Mouse (Mus musculus): ENCODE measurements at regions not wholly inside any gene's neighbourhood (a gene's known extent, or its start where the extent isn't known, plus 50 kb on each side); places are given as distances from the start of the nearest gene placed in this dataset.

DNA sequence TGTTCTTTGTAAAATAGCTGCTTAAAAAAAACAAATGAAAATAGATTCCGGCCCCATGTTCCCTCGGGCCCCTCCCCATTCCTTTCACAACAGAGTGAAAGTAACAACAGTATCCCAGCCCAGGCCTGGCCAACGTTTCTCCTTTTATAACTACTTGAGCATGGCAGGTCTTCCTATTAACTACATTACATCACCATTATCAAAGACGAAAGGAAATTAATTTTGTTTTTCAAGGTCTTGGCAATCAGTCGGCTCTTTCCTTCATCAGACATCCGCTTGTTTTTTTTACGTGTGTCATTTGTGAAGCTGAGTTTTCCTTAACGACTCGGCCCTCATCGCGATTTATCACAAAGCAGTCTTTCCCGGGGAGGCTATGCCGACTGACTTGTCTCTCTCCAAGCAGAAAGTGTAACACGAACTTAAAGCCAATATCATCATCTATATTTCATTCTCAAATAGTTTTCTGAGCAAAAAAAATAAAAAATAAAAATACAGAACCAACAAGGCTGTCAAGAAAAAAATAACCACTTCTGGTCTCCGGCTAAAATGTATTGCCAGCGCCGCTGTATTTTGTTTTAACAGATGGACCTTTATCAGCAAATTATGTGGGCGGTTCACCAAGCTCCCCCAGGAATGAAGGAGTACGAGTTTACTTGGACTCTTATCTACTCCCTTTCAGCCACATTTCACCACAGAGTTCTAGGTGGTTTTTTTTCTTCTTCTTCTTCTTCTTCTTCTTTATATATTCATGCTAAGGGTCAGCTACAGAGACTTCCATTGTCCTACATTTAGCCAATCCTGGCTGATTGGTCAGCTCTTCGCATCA, 89.9 kb upstream of the Cdkn3 start:
- H3K36me3 ChIP-seq (ENCODE audit: control insufficient read depth, insufficient read depth) = no peaks in the 10 kb centered on the region
- H3ac ChIP-seq (ENCODE audit: control insufficient read depth, insufficient read length) = no peak overlapping the region
- H3K4me3 ChIP-seq = no peak overlapping the region
- no peak overlapping the region for H3K4me2 ChIP-seq (ENCODE audit: low read depth)
- H3K79me2 ChIP-seq (ENCODE audit: control insufficient read depth, insufficient read depth) = no peaks in the 10 kb centered on the region
- no peaks in the 10 kb centered on the region for H3K27me3 ChIP-seq (ENCODE audit: control insufficient read depth, insufficient read depth, insufficient read length)
- no peak for TF ChIP-seq USF1 (IDR thresholded peaks at IDR 0.05; ENCODE audit: low read depth)
- TF ChIP-seq MYOG (IDR thresholded peaks at IDR 0.05; ENCODE audit: control insufficient read depth in 1 of 3, insufficient read depth in 1 of 3, insufficient read length in 2 of 3, low read depth in 2 of 3) = no peak
- TF ChIP-seq POLR2A (IDR thresholded peaks at IDR 0.05; ENCODE audit: insufficient read length, low read depth) = no peak
- no peak for TF ChIP-seq MYOD1 (IDR thresholded peaks at IDR 0.05; ENCODE audit: control insufficient read depth in 1 of 3, insufficient read length in 2 of 3, low read depth in 2 of 3)
- TF ChIP-seq CEBPB (IDR thresholded peaks at IDR 0.05; ENCODE audit: insufficient read depth, poor library complexity, severe bottlenecking) = no peak
- TF ChIP-seq TCF12 (IDR thresholded peaks at IDR 0.05; ENCODE audit: insufficient read depth, poor library complexity, severe bottlenecking) = no peak

- Histone ChIP-seq H3ac (ENCODE audit: control insufficient read depth, insufficient read length) (no peak overlapping the region), H3K4me3 (no peak overlapping the region), H3K36me3 (ENCODE audit: control insufficient read depth, insufficient read depth) (no peaks in the 10 kb centered on the region), H3K4me2 (ENCODE audit: low read depth) (no peak overlapping the region), H3K27me3 (ENCODE audit: control insufficient read depth, insufficient read depth, insufficient read length) (no peaks in the 10 kb centered on the region), H3K79me2 (ENCODE audit: control insufficient read depth, insufficient read depth) (no peaks in the 10 kb centered on the region)
- TF ChIP-seq SRF (IDR thresholded peaks at IDR 0.05; ENCODE audit: control insufficient read depth, insufficient read length, low read depth) = no peak
- TF ChIP-seq MAX (IDR thresholded peaks at IDR 0.05; ENCODE audit: low read depth) = no peak
- TF ChIP-seq POLR2A (IDR thresholded peaks at IDR 0.05; ENCODE audit: insufficient read length, low read depth) = no peak
- no peak for TF ChIP-seq E2F4 (IDR thresholded peaks at IDR 0.05; ENCODE audit: insufficient read depth)
- TF ChIP-seq MYOG (IDR thresholded peaks at IDR 0.05; ENCODE audit: control insufficient read depth in 1 of 3, insufficient read depth in 1 of 3, insufficient read length in 2 of 3, low read depth in 2 of 3) = no peak
- TF ChIP-seq TCF12 (IDR thresholded peaks at IDR 0.05; ENCODE audit: insufficient read depth, poor library complexity, severe bottlenecking) = no peak
- TF ChIP-seq TCF3 (IDR thresholded peaks at IDR 0.05; ENCODE audit: insufficient read length, low read depth) = no peak
- no peak for TF ChIP-seq USF1 (IDR thresholded peaks at IDR 0.05; ENCODE audit: low read depth)
- no peak for TF ChIP-seq POLR2AphosphoS2 (IDR thresholded peaks at IDR 0.05; ENCODE audit: insufficient read length, low read depth)
- TF ChIP-seq CEBPB (IDR thresholded peaks at IDR 0.05; ENCODE audit: insufficient read depth, poor library complexity, severe bottlenecking) = no peak
- no peak for TF ChIP-seq MYOD1 (IDR thresholded peaks at IDR 0.05; ENCODE audit: control insufficient read depth in 1 of 3, insufficient read length in 2 of 3, low read depth in 2 of 3)
- TF ChIP-seq REST (IDR thresholded peaks at IDR 0.05; ENCODE audit: insufficient read depth, insufficient read length) = no peak
These were observed 92.1 kb upstream of the Cdkn3 start for GRCm38 (mm10) chr14:46668275-46668674.

DNA sequence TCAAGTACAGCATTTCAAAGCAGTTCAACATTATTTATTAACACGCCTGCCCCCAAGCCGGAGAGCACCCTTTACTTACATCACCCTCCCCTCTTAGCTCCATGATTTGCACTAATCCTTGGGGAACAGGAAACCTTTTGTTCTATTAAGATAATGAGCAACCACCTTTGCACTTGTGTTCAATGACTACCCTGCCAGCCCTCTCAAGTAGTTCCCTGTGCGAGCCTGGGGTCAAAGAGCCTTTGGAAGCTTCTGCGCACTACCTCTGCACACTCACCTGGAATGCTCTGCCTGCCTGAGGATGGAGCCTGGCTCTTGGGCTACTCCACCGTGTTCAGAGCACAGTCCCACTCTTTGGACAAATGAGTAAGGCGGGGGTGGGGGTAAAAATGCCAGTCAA, 96.0 kb upstream of the Cdkn3 start:
- Histone ChIP-seq H3K27me3 (ENCODE audit: control insufficient read depth, insufficient read depth, insufficient read length) (no peaks in the 10 kb centered on the region), H3K4me3 (no peak overlapping the region), H3K4me2 (ENCODE audit: low read depth) (no peak overlapping the region), H3ac (ENCODE audit: control insufficient read depth, insufficient read length) (no peak overlapping the region), H3K36me3 (ENCODE audit: control insufficient read depth, insufficient read depth) (no peaks in the 10 kb centered on the region), H3K79me2 (ENCODE audit: control insufficient read depth, insufficient read depth) (no peaks in the 10 kb centered on the region)
- TF ChIP-seq SRF (IDR thresholded peaks at IDR 0.05; ENCODE audit: control insufficient read depth, insufficient read length, low read depth) = no peak
- TF ChIP-seq TCF3 (IDR thresholded peaks at IDR 0.05; ENCODE audit: insufficient read length, low read depth) = no peak
- TF ChIP-seq POLR2AphosphoS2 (IDR thresholded peaks at IDR 0.05; ENCODE audit: insufficient read length, low read depth) = no peak
- TF ChIP-seq CEBPB (IDR thresholded peaks at IDR 0.05; ENCODE audit: insufficient read depth, poor library complexity, severe bottlenecking) = no peak
- no peak for TF ChIP-seq E2F4 (IDR thresholded peaks at IDR 0.05; ENCODE audit: insufficient read depth)
- TF ChIP-seq TCF12 (IDR thresholded peaks at IDR 0.05; ENCODE audit: insufficient read depth, poor library complexity, severe bottlenecking) = no peak

DNA sequence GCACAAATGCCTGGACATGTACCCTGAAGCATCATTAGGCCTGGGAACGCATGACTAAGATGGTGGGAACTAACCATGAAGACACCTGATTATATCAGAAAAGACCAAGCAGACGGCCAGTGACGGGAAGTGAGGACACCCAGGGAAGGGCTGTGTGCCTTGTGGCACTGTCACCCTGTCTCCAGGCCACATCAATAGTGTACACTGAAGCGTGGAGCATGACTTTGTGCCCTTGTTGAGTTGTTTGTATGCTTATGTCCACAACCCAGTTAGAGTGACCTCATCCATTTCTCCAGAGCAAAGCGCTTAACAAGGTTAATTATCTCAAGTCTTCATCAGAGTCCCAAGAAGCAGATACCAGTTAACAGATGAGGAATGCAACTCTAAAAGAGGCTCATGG, 96.8 kb upstream of the Cdkn3 start:
- no peak overlapping the region for H3K4me2 ChIP-seq (ENCODE audit: low read depth)
- H3ac ChIP-seq (ENCODE audit: control insufficient read depth, insufficient read length) = no peak overlapping the region
- no peaks in the 10 kb centered on the region for H3K79me2 ChIP-seq (ENCODE audit: control insufficient read depth, insufficient read depth)
- H3K4me3 ChIP-seq = no peak overlapping the region
- H3K36me3 ChIP-seq (ENCODE audit: control insufficient read depth, insufficient read depth) = no peaks in the 10 kb centered on the region
- TF ChIP-seq POLR2A (IDR thresholded peaks at IDR 0.05; ENCODE audit: insufficient read length, low read depth) (no peak), POLR2AphosphoS2 (IDR thresholded peaks at IDR 0.05; ENCODE audit: insufficient read length, low read depth) (no peak), SRF (IDR thresholded peaks at IDR 0.05; ENCODE audit: control insufficient read depth, insufficient read length, low read depth) (no peak), MAX (IDR thresholded peaks at IDR 0.05; ENCODE audit: low read depth) (no peak), CEBPB (IDR thresholded peaks at IDR 0.05; ENCODE audit: insufficient read depth, poor library complexity, severe bottlenecking) (no peak), MYOG (IDR thresholded peaks at IDR 0.05; ENCODE audit: control insufficient read depth in 1 of 3, insufficient read depth in 1 of 3, insufficient read length in 2 of 3, low read depth in 2 of 3) (no peak), TCF3 (IDR thresholded peaks at IDR 0.05; ENCODE audit: insufficient read length, low read depth) (no peak), E2F4 (IDR thresholded peaks at IDR 0.05; ENCODE audit: insufficient read depth) (no peak)
- H3K27me3 ChIP-seq (ENCODE audit: control insufficient read depth, insufficient read depth, insufficient read length) = no peaks in the 10 kb centered on the region

Data from myocyte (in vitro differentiated cells).